Mouse (Mus musculus) gastrocnemius, postnatal 4 days (tissue): ENCODE measurements around the gene Pigf. TPM values are rescaled to one million over a fixed set of nuclear protein-coding genes. Genes with fewer than 3 reads are reported as not detected.
"Not testable (repeated sequence)": the region's sequence is repeated elsewhere in the genome, so short reads cannot be mapped to it uniquely, and the experiment has no call there.

ENCODE experiments used
- DNase-seq, 2 experiments: peaks; one replicate each; pipeline ENCODE4 v3.0.0; 2021 to 2022; ENCODE audit warnings: low spot score in 2 of 2, mixed read lengths in 2 of 2
- long read RNA-seq, 2 experiments: library from polyadenylated mRNA; stranded (forward); transcript quantifications; one replicate each; pipeline ENCODE4 v2.0.0; 2021
- total RNA-seq, 2 experiments: library from RNA; stranded (reverse); gene quantifications; 2 replicates each; pipeline ENCODE4 v1.2.3; 2021

The Pigf gene
- total RNA-seq = 1 to 10 TPM; 4.5 to 5.8 TPM
- long read RNA-seq, experiment 1, partial matches to known transcripts = 0 of 1 reads
- long read RNA-seq, experiment 1, other reads (novel, unspliced or antisense) = 0 of 1 reads
- long read RNA-seq, experiment 2, partial matches to known transcripts = 1 of 6 reads
- long read RNA-seq, experiment 2, other reads (novel, unspliced or antisense) = 3 of 6 reads

DNA sequence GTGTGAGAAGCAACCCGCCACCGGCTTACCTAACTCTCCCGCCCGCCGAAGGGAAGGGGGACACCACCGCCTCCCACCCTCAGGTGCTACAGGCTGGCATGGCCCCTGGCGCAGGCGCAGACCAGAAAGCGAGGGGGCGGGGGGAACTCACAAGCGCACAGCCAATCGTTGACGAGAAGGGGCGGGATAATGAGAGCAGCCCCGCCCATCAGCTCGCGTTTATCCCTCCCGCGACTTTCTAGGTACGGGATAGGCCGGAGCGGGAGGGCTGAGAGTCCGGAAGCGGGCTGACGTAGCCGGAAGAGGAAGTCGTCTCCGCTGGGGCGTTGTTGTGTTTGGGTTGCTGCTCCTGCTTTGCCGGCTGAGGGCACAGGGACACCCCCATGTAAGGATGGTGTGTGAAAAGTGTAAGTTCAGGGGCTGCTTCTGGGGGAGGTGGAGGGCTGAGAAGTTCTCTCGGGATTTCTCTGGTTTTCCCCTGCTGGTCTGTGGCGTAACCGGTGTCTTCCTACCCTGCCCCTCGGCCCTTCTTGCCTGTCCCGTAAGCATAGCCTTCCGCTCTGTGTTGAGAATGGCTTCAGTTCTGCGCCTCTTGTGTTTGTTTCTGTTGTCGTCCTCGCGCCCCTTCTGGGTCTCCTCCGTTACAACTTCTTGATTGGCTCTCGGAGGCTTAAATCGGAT, at the start of gene Pigf, which contains the start of gene Cript:
TSS of gene Pigf (minus strand) at position 138 of the 681 bp plus-strand sequence.
TSS of gene Cript (plus strand) at position 282 of the 681 bp plus-strand sequence.
- DNase-seq = peak; percentile 91 to 97

DNA sequence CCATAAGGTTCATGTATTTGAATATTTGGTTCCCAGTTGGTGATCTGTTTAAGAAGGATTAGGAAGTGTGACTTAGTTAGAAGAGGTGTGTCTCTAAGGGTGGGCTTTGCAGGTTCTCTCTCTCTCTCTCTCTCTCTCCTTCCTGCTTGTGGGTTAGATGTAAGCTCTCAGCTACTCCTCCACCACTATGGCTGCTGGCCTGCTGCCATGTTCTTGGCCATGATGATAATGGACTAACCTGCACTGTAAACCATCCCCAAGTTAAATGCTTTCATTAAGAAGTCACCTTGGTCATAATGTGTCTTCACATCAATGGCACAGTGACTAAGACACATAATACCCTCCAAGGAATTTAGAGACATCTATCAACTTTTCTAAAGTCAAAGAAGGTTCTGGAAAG, 48.3 kb upstream of the Pigf start:
- DNase-seq = no peak

DNA sequence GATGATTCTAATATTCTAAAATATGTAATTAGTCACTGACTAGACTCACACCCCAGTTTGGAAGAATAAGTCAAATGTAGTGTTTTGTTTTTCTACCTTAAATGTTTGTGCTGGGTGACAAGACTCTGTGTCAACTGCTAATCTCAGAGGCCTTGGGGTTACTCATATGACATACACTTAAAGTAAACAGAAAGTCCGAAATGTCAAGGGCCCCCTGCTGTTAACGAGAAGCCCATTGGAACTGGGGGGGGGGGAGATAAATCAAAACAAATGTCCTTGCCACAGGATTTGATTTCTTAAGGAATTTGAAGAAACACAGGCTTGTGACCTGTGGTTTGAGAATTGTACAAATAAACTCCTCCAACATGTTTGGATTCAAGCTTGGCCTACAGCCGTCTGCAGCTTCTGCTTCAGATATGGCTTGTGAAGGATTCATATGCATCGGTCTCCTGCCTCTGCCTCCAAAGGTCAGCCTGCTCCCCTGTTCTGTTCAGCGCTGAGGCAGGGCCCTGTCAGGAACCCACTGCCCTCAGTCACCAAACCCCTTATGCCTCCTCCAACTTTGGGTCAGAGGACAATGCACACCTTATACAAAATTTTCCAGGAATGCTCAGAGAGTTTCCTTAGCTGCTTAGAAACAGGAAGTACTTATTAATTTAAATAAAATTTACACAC, 47.7 kb upstream of the Pigf start:
- no peak for DNase-seq

DNA sequence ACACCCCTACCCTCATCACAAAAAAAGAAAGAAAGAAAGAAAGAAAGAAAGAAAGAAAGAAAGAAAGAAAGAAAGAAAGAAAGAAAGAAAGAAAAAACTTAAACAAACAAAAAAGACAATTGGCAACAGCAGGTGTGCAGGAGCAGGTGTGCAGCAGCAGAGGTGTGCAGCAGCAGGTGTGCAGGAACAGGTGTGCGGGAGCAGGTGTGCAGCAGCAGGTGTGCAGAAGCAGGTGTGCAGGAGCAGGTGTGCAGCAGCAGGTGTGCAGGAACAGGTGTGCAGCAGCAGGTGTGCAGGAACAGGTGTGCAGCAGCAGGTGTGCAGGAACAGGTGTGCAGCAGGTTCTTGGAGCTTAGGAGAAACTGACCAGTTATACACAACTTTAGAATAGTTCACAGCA, 47.0 kb upstream of the Pigf start:
- DNase-seq = not testable (repeated sequence)

DNA sequence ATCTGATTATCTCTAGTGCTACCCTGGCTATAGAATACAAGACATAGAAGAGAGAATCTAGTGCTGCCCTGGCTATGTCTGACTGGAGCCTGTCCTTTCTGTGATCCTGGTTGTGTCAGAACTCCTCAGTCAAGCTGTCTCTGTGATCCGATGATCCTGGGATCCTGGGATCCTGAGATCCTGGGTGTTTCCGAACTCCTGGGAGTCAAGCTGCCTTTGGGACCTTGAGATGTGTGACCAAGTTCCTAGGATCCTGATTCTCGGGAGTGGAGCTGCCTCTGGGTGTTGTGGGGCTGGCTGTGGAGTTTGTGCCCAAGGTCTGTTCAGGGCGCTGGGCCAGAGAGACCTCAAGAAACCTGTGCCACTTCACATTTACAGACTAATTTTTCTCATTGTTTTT, 43.8 kb upstream of the Pigf start:
- DNase-seq = no peak

DNA sequence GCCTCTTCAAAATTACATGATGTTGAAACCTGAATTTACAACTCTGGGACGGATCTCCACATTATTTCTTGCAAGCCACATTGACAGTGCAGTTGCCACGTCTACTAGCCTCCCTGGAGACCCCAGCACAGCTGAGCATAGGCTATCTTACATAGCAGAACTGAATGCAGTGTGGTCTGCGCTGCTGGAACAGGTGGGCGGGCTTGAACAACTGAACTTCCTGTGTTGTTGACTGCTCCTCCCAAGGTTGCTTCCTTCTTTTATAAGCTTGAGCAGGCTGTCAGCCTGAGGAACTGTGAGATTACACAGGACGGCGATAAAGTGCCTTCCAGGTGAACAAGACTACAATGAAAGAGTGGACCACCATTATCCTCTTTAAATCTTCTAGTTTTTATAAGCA, 38.8 kb upstream of the Pigf start:
- no peak for DNase-seq

DNA sequence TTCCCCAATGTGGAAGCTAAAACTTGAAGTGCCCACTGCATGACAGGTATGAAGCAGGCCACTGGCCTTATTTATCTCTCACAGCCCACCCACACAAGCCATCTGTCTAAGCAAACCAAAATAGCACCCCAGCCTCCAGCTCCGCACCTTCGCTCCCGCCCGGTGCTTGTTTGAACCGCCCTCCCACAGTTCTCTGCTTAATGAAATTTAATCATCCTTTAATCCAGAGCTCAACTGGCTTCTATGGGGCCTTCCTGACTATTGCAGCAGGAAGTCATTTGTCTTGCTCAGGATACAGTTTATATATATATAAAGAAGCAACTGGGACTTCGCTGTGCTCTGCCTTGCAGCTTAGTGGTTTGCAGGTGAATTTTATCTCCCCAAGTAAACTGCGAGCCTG, 38.3 kb upstream of the Pigf start:
- no peak for DNase-seq

DNA sequence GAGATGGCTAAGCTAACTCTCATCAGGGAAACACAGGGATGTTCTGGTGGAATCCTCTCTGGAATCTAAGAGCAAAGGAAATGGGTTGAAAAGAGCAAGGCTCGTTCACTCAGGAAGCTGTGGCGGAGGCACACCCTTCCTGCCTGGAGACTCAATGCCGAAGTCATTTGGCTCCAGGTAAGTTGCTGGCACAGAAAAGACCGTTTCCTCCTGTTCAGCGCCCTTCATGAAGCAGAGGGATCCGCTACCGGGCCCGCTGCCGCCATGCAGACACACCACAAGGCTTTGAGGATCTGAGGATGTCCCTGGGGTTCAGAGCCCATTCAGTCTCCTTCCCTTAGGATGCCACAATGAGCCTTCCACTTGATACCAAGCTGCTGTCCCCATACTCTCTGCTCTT, 37.4 kb upstream of the Pigf start:
- no peak for DNase-seq

DNA sequence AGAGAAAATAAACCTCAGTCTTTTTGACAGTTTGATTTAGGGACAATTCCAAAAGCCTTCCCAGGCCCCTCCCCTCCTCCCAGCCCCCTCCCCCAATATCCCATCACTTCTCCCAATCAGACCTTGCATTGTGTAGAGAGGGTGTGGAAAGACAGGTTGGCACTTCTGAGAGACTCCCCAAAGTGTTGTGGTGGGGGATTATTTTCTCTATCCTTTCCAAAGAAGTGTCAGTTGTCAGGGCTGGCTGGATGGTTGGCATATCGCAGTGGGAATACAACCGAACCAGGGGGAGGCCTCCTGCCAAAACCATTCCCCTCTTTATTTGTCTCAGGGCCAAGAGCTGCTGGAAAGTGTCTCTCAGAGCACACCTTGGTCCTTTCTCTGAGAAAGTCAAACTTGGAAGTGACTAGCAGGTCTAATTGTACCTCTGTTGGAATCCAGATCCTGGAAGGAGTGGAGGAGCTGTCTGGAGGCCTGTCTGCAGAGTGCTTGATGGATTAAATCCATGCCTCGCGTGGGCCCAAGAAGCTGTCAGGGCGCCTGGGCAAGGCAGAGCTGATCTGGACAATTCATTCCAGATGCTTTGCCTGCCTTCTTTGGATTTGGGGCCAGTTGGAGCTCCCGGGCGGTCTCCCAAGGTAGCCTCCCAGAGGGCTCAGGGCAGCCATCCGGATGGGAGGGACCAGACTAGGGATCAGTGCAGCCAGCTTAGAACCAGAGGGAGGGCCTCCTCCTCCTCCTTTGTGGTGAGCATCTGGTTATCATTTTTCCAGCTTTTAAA, 32.5 kb upstream of the Pigf start:
- peak; percentile 53 to 78 for DNase-seq

DNA sequence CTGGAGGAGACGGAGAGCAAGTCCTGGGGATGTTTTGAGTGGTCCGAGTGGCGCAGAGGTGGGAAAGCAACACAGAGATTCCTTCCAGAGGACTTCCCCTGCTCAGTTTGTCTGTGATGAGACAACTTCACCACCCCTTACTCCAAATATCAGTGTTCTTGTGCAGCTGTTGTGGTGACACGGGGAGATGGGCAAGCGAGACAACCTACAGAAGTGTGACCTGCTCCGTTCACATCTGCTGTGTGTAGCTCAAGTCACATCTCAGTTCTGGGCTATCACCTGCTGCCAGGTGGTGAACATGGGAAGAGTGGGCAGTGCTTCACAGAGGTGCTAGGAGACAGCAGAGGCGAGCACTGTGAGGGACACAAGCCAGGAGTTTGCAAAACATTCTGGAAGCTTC, 31.6 kb upstream of the Pigf start:
- no peak for DNase-seq

DNA sequence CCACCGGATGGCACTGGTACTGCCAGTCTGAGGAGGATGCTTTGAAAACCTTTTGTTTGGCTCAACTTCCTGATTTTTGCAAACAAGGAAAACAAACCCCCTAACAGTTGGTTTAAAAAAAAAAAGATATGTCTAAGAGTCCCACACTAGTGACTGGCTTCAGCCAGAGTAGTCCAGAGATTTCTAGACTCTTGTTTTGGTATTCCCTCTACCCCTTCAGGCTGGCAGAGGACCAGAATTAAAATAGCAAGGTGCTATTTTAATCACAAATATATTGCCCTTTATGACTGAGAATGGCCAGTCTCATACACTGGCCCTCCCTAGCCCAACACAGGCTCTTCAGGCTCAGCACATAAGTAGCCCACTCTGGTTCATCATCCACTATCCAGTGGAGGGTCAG, 30.5 kb upstream of the Pigf start:
- no peak for DNase-seq

DNA sequence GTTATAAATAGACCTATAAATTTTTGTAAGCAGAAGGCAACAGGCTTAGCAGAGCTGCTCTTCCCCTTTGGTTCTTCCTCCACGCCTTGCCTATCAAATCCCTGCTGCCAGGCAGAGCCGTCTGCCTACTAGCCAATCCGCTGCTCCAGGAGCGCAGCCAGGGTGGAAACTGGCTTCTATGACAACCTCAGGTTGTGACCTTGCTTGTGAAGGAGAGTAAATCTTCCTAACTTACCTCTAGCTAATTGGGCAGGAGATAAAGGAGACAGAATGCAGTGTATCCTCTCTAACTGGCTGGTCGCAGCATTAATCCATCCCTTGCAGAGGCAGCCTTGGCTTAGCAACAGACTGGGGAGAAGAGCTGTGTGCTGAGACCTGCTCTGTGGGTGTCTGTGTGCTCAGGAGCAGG, 29.8 kb upstream of the Pigf start:
- no peak for DNase-seq

DNA sequence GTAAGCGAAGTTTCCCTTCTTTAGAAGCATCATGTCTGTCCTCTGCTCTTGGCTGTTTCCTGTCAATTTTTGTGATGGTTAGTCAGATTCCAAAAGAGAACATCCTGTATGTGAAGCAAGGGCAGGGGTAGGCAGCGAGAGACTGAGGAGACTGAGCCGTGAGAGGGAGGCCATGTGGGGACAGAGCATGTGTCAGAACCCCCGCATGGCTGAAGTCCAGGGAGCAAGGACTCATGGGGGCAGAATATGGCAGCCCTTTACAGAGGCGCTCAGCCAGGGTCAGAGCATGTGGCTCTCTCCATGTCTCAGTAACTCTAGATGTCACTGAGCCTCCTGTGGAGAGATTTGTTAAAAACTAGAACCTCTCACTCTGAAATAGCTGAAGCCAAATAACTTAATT, 28.7 kb upstream of the Pigf start:
- no peak for DNase-seq

DNA sequence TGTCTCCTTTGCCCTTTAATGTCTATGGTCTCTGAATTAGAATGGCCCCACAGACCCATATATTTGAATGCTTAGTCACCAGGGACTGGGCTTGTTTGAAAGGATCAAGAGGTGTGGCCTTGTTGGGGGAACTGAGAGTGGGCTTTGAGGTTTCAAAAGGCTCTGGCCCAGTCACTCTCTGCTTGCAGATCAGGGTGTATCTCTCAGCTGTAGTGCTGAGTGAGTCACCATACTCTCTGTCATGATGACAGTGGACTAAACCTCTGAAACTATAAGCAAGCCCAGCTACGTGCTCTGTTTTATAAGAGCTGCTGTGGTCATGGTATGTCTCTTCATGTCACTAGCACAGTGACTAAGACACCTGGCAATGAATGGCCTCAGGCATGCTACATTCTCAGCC, 27.2 kb upstream of the Pigf start:
- DNase-seq = no peak

DNA sequence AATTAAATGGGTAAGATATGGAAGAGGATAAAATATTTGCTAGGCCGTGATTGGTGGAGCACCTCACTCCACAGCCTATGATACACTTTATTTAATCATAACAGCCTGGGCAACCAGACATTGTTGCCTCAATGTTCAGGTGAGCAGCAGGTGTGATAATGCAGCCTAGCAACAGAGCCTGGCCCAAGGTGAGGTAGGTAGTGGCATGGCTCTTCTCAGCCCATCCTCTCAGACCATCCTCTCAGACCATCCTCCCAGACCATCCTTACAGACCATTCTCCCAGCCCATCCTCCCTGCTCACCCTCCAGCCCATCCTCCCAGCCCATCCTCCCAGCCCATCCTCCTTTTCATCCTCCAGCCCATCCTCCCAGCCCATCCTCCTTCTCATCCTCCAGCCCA, 26.4 kb upstream of the Pigf start:
- no peak for DNase-seq

DNA sequence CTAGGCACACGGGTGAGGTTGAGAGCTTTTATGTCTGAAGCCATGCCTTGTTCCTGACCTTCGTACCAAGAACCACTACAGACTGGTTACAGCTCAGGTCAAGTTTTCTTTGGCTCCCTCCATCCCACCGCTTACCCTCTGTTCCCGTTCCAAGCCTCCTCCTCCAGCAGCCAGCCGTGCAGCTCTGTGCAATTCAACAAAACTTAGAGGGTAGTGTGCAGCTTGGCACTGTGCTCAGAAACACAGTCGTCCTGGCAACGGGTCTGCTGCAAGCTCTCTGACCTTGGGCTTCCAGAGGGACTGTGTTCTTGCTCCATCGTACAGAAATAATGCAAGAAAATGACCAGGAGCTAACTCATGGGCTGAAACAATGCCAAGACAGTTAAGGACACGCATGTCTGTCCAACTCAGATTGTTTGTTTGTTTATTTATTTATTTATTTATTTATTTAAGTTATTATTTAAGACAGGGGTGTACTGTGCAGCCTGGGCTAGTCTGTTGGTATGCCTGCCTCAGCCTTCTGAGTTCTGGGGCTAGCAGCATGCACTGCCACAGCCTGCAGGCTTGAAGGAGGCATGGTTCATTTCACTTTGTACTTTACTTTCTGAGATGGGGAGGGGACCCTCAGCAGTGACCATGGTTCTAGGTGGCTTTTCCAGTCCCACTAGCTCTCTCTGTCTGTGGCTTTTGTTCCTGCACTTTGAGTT, 25.4 kb upstream of the Pigf start:
- DNase-seq = peak in 1 of 2 experiments; percentile 29

DNA sequence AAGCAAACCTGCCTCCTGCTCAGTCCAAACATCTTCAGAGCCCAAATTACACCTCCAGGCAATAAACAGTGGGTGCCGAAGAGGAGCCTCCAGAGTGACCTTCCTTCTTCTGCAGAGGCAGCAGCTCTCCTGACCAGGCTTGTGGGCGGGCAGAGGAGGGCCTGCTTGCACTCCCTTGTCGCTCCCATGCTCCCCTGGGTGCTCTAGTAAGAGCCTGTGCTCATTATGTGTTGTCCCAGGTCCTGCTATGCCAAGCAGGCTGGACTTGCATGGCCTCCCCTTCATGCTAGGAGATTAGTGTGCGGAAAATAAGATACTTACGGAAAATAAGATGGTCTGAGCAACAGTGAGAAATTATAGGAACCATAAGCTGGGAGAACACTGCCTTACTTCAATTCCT, 24.5 kb upstream of the Pigf start:
- no peak for DNase-seq

DNA sequence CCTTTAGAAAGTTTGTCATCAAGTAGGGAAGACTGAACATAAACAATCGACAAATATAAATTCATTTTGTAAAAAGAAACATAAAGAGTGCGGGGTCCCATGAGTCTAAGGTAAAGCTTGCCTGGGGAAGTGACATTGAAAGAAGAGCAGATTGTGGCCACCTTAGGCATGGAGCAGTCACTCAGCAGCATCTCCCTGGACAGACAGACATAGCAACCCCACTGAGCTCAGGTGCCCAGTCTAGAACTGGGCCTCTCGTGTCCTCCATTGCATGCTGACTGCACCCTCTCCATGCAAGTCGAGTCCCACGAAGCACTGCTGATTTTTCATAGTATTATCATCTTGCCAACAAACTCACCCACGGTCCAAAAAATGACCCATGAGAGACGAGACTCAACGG, 19.6 kb upstream of the Pigf start:
- no peak for DNase-seq

DNA sequence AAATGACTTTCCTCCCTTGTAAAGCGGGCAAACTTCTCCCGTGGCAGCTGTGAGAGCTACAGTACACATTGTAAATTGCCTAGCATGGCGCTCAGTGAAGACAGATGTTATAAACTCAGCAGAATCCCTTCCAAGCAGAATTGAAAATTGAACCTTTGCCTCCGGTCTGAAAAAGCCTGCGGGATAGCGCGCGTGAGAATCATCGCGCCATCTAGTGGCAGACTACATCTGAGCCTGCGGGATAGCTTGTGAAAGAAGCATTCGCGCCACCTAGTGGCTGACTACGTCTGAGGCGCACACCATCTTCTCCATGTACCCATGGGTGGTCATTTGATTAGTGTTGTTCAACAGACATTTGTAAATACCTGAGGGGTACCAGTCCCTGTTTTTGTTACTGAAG, 19.2 kb upstream of the Pigf start:
- DNase-seq = peak; percentile 80 to 93

DNA sequence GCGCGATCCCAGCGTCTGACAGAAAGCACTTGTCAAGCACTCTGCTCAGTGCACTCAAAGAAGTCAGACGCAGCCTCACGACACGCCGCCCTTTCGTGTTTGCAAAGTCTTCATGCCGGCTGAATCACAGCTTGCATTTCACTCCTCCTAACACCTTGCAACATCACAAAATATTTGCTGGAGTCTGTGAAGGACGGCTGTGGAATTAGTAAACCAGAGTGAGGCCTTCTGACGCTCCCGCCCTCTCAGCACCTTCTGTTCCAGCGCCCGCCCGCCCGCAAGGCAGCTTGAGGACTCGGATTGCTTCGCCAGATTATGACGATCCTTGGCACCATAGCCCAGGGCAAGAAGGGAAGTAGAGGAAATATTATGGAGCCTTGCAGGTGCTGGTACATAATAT, 16.5 kb upstream of the Pigf start:
- DNase-seq = no peak

DNA sequence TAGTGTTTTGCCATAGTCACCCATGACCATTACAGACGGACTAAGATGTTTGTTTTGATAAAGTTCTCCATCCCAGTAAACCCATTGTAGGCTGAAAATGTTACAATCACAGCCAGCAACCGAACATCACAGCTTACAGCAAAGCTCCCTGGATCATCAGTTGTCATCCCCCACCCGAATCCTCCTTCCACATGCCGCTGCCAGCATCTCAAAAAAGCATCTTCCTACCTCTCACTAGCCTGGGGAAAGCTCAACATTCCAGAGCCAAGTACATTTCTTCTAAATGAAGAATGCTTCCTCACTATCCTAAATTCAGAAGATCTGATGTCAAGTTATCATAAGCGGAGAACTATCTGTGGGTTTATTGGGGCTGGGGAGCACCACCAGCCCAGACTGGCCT, 13.3 kb upstream of the Pigf start:
- DNase-seq = no peak
